Mouse (Mus musculus) layer of hippocampus, adult 9-11 months (tissue): ENCODE measurements at regions not wholly inside any gene's neighbourhood (a gene's known extent, or its start where the extent isn't known, plus 50 kb on each side); places are given as distances from the start of the nearest gene placed in this dataset.
A peak's percentile ranks its signal among the peaks of the same experiment; 100 is the strongest.

Experiments used
- DNase-seq: peaks from one replicate; pipeline ENCODE4 v3.0.0; 2022

GRCm38 (mm10) chr12:54312522-54313210, 109.0 kb upstream of the Egln3 start:
- no peak for DNase-seq

DNA sequence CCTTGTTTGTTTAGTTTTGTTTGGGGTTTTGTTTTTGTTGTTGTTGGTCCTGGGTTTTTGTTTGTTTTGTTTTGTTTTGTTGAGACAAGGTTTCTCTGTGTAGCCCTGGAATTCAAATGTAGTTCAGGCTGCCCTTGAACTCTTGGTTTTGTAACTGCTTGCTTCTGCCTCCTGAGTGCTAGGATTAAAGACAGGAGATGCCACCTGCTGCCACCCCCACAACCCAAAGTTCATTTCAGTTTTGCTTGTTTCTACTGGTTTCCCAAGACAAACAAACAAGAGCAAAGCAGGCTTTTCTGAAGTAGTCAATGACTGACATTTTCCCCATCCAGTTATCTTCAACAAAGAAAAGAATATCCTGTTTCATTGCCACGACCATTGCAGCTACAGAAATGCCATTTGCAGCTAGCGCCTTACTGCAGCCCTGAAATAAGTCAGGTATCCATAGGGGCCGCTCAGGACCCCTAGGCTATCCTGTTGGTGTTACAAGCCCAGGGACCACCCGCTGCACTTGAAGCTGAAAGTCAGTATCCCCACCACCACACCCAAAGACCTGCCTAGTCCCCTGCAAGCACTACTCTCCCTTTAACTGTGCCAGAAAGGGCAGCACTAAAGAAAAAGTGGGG, 108.3 kb upstream of the Egln3 start:
- DNase-seq, result no peak

DNA sequence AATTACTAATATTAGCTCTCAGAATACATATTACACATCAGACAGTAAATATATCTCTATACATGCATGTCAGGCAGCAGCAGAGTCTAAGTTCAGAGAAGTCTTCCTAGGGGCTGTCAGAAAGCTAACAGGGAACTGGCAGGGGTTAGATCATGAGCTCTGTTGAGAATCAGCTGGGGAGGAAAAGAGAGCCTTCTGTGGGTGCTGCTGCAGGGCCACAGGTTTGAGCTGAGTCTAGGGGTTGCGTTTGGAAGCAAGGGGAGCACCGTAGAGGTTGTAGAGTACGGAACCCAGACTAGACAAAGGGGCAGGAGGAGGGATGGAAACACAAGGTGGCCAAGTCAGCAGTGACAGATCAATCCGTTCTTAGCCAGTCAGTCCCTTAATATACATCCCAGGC, 106.2 kb upstream of the Egln3 start:
- no peak for DNase-seq

- no peak for DNase-seq
Observed at GRCm38 (mm10) chr12:54309219-54309618, 105.6 kb upstream of the Egln3 start.

DNA sequence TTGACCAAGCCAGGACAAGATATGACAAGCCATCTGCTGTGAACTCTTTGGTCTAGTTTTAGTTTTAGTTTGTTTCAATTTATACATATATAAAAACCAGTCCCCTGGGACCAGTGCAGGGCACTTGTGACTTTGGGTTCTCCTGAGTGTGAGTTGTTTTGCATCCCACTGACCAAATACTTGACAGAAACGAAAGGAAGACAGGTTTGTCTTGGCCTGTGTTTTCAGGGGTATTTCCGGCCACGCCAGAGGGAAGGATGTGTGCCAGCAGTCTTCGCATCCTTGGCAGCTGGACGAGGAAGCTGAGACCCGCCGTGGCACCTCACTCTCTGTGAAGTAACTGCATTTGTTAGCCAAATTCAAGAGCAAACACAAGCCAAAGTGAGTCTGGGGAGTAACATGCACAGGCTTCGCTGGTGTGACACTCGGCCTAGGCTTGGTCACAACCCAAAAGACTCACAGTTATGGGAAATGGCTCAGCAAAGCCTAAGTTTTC, 101.5 kb upstream of the Egln3 start:
- DNase-seq, result no peak

- no peak for DNase-seq
Observed at GRCm38 (mm10) chr12:54303746-54304145, 100.1 kb upstream of the Egln3 start.

DNA sequence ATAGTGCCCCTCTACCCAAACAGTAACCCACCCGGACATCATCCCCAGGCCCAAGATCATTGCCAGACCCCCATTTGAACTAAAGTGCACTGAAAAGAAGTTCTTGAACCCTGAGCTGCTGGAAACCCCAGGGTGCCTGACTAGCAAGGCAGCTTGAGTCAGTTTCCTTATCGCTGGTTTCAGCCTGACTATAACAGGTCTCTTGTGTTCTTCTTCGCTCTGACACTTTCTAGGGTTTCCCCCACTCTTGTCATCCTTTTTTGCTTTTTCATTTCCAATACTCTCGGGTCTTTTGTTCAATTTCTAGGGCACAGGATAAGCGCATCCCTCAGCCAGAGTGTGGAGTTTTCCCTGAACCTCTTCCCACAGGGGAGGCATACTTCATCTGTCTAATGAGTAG, 95.8 kb upstream of the Egln3 start:
- no peak for DNase-seq

DNA sequence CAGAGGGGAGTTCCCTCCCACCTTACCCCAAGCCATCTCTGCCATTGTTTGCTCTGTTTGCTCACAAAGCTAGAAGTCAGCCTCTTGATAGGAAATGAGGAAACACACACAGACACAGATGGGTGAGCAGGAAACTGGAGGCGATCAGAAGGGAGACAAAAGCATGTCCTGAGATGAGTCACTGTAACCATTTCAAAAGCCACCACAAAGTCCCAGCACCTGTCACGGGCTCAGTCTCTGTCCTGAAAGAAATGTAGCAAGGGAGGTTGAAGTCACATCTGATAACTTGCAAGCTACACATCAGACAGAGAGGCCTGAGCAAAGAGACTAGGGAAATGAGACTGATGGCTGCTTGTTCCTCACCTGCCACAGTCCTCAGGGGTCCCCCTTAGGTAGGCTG, 89.6 kb upstream of the Egln3 start:
- peak; percentile 25 for DNase-seq

DNA sequence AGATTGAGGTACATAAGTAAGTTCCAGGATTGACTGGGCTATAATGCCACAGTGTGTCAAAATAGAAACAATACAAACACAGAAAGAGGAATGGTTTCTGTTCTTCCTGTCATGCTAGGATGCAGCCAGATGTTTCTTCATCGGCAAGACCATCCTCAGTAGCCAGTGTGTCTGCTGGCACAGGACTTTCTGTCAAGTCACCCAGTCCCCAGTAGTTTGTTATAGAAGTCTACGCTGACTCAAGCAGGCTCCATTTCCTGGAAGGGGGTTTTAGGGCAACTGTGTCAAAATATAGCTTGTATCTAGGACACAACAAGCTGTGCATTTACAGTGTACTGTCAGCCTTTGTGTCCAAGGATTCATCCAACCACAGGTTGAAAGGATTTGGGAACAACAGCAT, 86.7 kb upstream of the Egln3 start:
- DNase-seq, result no peak

GRCm38 (mm10) chr12:54288747-54289146, 85.1 kb upstream of the Egln3 start:
- DNase-seq, result no peak

DNA sequence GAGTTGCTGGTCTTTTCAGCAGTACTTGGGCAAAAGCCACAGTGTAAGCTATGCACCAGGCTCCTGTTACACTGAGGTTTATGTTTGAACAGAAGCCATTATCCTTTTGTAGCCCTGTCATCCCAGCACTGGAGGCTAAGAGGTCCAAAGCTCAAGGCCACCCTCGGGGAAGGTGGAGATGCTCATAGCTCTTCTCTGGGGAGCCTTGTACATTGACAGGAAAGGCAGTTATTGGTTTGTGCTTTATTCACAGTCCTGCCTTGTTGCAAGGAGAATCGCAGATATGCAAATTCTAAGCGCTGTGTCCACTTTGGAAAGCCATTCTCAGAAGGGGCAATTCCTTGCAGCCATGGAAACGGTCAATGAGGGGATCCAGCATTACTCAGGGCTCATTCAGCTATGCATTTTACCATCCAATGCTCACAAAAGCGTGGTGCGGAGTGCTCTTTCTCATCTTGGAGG, 84.4 kb upstream of the Egln3 start:
- no peak for DNase-seq

DNA sequence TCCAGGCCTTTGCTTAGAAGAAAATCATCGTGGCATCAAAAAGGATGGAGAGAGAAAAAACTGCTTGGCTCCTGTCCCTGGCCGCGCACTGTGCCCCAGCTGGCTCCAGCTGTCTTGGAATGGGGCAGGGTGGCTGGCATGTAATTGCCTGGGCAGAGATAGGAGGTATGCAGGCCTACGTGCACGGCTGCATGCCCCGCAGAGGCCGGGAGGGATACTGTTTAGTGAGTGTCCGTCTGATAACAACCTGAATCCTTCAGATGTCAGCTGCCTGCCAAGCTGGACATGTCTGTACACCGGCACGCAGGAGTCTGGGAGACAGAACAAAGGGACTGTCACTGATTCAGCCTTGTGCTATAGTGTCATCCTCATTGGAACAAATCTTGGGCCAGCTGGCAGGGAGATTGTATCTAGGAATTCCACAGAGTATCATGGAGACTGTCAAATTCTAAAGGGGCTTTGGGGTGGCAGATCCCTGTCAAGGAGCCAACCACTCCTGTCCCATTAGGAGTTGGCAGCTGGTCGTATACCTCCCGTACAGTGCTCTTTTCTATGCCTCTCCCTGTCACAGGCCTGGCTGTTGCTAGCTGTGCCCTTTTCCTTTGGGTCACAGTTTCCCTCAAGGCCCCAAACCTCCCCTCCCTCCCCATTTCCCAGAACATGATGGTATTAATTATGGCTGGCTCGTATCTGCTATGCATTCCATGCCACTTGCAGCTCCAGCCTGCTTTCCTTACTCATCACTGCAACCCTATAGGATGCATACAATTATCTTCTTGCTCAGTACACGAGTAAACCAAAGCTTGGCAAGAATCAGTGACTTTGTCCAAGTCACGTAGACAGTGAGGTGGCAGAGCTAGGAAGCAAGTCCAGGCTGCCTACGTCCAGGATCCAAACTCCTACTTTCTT, 83.5 kb upstream of the Egln3 start:
- no peak for DNase-seq

GRCm38 (mm10) chr12:54283646-54284045, 80.0 kb upstream of the Egln3 start:
- DNase-seq, result no peak

DNA sequence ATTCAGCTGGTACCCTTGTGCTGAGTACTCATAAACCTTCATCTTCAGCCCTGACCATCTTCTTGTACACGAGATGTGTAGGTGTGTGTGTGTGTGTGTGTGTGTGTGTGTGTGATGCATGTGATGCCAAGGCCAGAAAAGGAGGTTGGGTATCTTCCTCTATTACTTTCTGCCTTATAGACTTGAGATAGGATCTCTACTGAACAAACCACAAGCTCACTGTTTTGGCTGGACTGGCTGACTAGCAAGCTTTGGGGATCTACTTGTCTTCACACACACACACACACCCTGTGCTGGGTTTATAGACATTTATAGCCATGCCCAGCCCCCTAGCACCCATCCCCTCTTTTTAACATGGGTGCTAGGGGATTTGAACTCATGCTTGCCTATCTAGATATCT, 79.4 kb upstream of the Egln3 start:
- no peak for DNase-seq

DNA sequence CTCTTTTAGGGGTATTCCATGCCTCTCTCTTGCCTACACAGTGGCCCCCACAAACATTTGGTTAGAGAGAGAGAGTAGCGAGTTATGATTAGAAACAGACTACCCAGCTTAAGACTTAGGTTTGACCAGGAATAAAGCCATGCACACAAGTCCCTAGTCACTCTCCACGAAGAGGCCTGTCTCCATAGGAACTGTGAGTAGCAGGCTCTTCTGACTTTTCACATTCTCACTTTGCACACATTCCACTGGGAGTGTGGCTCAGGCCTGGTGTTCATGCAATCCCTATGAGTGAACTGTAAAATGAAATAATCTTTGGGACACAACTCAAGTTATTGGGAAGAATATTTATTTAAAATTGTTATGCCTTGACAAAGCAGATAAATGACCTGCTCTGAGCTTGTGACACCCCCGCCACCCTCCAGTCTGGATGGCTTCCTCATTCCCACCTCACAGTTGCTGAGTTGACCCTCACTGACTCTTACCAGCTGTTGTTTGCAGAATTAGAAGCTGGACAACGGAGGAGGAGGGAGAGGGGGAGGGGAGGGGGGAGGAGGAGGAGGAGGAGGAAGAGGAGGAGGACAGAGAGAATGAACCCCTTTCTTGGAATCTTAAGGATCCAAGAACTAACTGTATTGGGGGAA, 78.7 kb upstream of the Egln3 start:
- DNase-seq, result no peak

DNA sequence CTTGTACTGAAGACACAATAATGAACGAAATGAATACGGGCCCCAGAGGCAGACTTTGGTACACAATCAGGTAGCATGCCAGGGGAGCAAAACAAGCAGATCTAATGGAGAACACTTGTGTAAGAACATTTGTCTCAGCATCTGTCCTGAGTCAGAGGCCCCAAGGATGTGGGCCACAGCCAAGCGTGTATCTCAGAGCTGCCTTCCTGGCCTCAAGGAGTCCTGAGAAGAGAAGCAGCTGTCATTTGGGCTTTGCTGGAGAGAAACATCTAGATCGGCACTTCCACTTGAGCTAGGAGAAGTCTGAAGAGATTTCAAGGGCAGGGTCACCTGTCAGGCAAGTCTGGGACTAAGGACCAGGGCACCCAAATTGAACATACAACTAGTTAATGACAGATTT, 76.8 kb upstream of the Egln3 start:
- DNase-seq, result no peak

DNA sequence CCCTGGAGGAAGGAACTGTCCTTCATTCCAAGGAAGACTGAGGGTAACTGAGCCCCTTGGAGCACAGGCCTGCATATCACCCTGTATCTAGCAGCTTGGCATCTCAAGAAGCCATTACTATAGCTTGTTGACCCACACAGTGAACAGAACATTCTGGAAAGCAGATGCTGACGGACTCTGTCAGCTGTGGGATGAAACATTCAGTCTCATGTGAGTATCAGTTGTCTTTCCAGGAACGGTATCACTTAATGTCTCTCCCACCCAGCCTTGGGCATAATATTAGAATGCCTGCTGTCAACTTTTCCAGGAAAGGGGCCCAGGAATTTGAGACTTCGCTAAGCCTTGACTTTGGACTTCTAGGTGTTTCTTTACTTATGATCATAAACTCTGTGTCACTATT, 76.3 kb upstream of the Egln3 start:
- no peak for DNase-seq

DNA sequence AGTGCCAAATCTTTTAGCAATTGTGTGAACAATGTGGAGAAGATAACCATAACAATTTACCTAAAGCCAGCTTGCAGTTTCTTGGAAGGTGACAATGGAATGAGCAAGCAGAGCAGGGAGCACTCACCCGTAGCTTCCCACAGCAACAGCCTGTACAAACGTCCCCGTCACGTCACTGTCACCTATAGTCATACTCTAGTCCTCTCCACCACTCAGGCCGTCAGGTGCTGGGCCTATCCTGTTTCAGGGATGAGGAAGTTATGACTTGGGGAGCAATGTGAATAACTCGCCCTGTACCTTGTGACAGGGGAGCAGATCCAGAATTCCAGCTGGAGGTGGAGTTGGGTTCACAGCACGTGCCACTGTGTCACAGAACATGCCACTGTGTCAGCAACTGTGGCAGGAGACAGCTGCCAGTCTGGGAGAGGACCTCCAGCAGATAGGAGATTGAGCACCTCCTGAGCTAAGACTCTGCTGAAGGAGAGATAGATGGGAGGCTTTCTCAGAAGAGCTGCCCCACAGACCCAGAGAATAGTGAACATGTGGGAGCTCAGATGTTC, 73.4 kb upstream of the Egln3 start:
- no peak for DNase-seq

- DNase-seq, result no peak
Observed at GRCm38 (mm10) chr12:54273506-54273905, 69.8 kb upstream of the Egln3 start.

- DNase-seq, result no peak
Observed at GRCm38 (mm10) chr12:54272696-54273095, 69.0 kb upstream of the Egln3 start.

- no peak for DNase-seq
Observed at GRCm38 (mm10) chr12:54272226-54272625, 68.6 kb upstream of the Egln3 start.

GRCm38 (mm10) chr12:54265852-54266251, 62.2 kb upstream of the Egln3 start:
- DNase-seq, result no peak
